Mouse (Mus musculus) E14TG2a.4 (cell line): ENCODE data around the gene Slc19a3.

Experiments used
- CTCF ChIP-seq: conservative IDR thresholded peaks from 2 replicates; pipeline ENCODE4 v1.5.1; 2014; ENCODE audit warnings: low read length
- NANOG ChIP-seq: IDR thresholded peaks from 2 replicates; pipeline ENCODE4 v1.6.1; 2014; ENCODE audit warnings: borderline replicate concordance, low read length, mixed read lengths
- POU5F1 ChIP-seq: IDR thresholded peaks from 2 replicates; pipeline ENCODE4 v1.6.1; 2014; ENCODE audit warnings: low read length, borderline replicate concordance

- TF ChIP-seq CTCF: no peak
- no peak for TF ChIP-seq NANOG
- TF ChIP-seq POU5F1: no peak
Measured at GRCm38 (mm10) chr1:82974342-82974741, 63.9 kb downstream of the Slc19a3 start.
